Mouse (Mus musculus) embryonic facial prominence, embryonic 14.5 days (tissue): ENCODE measurements around the gene Spata17. TPM values are rescaled to one million over a fixed set of nuclear protein-coding genes. Genes with fewer than 3 reads are reported as not detected.

Source experiments
- ATAC-seq: fragments of 200-750 bp; cut with Nextera tagmentation; 2 replicates; pipeline ENCODE4 v1.8.0; 2017; ENCODE audit warnings: low read depth, moderate number of reproducible peaks, moderate TSS enrichment
- DNase-seq: peaks from one replicate; pipeline ENCODE4 v3.0.0-alpha.2; 2015; ENCODE audit warnings: low spot score
- H3K27ac ChIP-seq: fragments of 300-500 bp; sonication (generic); replicated peaks from 2 replicates; pipeline ENCODE4 v1.5.1; 2014; ENCODE audit warnings: low read depth, mild to moderate bottlenecking, low read length, moderate library complexity
- H3K27me3 ChIP-seq: fragments of 300-500 bp; sonication (generic); replicated peaks from 2 replicates; pipeline ENCODE4 v1.6.1; 2014; ENCODE audit warnings: low read length; ENCODE audit not compliant: control insufficient read depth, insufficient read depth
- H3K36me3 ChIP-seq: fragments of 300-500 bp; sonication (generic); 2 replicates; pipeline ENCODE4 v1.6.1; 2014; ENCODE audit warnings: low read length, mixed read lengths; ENCODE audit not compliant: control insufficient read depth, insufficient read depth
- H3K4me1 ChIP-seq: fragments of 300-500 bp; sonication (generic); 2 replicates; pipeline ENCODE4 v1.6.1; 2014; ENCODE audit warnings: antibody characterized with exemption, low read length; ENCODE audit not compliant: control insufficient read depth, insufficient read depth
- H3K4me2 ChIP-seq: fragments of 300-500 bp; sonication (generic); 2 replicates; pipeline ENCODE4 v1.6.1; 2014; ENCODE audit warnings: low read depth, mild to moderate bottlenecking, low read length, moderate library complexity, mixed read lengths
- H3K4me3 ChIP-seq: fragments of 300-500 bp; sonication (generic); 2 replicates; pipeline ENCODE4 v1.5.1; 2014; ENCODE audit warnings: low read depth, mild to moderate bottlenecking, low read length
- H3K9ac ChIP-seq: fragments of 300-500 bp; sonication (generic); 2 replicates; pipeline ENCODE4 v1.6.1; 2014; ENCODE audit warnings: low read depth, mild to moderate bottlenecking, low read length, moderate library complexity, mixed read lengths
- H3K9me3 ChIP-seq: fragments of 300-500 bp; sonication (generic); 2 replicates; pipeline ENCODE4 v1.6.1; 2016; ENCODE audit warnings: low read length; ENCODE audit not compliant: control insufficient read depth
- WGBS: fragments of 180-500 bp; shearing (Covaris S2); extraction: QIAGEN DNeasy Blood & Tissue Kit; methylation state at CpG from one replicate; pipeline ENCODE4 v1.1.7; 2014; 5-methylcytosine and 5-hydroxymethylcytosine counted together
- polyA plus RNA-seq: library from polyadenylated mRNA; unstranded; fragments of >200 nt; fragmentation: Nextera tagmentation; extraction: Ambion mirVana; gene quantifications from 2 replicates; pipeline ENCODE4 v1.2.1, GENCODE M21; 2014

Gene Spata17
- 0.67 and 1.1 TPM in 2 replicates for polyA plus RNA-seq

DNA sequence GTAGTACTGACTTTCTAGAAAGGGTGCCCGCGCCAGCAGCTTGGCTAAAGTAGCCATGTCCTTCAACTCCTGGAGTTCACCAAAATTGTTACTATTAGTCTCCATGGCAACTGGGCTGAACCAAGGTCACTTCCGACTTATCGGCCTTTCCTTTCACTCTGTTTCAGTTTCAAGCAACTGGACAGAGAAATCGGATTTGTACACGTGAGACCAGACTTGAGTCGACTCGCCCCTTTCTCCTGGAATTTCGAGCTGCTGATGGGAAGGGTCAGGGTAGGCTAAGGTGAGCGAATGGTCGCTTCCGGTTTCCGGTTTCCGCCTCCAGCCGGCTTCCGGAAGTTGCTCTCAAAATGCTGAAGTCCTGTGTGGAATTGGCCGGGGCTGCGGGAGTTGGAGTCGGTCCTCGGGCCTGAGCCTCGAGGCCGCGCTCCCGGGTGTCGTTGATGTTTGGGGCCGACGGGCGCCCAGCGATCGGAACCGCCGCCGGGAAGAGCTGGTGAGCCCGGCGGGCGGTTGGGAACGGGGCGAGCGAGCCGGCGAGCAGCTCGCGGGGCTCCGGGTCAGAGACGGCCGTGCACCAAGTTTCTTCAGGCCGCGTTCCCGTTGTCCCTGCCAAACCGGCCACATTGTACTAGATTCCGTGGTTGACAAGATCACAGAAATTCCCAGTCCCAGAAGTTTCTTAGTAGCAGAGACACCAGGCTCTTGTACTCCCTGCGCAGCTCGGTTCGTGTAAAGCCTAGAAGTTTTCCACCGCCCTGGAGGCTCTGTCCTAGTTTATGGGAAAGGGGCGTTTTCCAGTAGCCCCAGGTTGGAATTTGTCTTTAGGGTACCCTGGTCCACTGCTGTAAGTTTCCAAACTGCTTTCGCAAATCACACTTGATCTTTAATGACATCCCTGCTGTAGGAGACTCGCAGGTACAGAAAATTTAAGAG lies at the start of gene Spata17, which contains the start of gene Gpatch2:
Gene Spata17, minus strand, starts transcription at position 285 of the 936 bp plus-strand sequence.
Gene Gpatch2, plus strand, starts transcription at position 328 of the 936 bp plus-strand sequence.
- no peaks in the 10 kb centered on the region for H3K36me3 ChIP-seq
- peak within 1 kb of the TSS; percentile 89 for H3K9ac ChIP-seq
- WGBS, result 1% methylated on average over 41 of the region's 58 CpGs
- ATAC-seq (peak; percentile 93), DNase-seq (peak; percentile 91)
- H3K9me3 ChIP-seq, result no peaks in the 10 kb centered on the region
- no peaks in the 10 kb centered on the region for H3K27me3 ChIP-seq
- H3K4me1 ChIP-seq, result no peaks in the 10 kb centered on the region
- H3K27ac ChIP-seq, result peak within 1 kb of the TSS; percentile 83
- peak within 1 kb of the TSS; percentile 76 for H3K4me2 ChIP-seq
- H3K4me3 ChIP-seq, result peak within 1 kb of the TSS; percentile 81

DNA sequence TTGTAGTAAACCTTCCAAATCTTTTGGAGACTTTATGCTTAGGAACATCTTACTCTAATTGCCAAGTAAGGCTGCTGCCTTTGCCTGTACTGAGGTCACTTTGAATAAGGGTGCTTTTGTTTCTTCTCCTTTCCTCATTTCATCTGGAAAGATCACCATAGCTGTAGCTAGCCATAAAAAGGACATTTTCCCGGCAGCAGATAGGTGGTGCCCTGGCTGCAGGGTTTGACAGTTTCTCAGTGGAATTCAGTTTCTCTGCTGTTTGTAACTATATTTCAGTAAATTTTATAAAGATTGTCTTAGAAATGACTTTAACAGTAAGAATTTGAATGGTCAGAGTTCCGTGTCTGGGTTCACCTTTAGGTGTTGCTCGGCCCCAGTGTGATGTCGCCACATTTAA lies 43.5 kb upstream of the Spata17 start:
- no peak overlapping the region for H3K9ac ChIP-seq

DNA sequence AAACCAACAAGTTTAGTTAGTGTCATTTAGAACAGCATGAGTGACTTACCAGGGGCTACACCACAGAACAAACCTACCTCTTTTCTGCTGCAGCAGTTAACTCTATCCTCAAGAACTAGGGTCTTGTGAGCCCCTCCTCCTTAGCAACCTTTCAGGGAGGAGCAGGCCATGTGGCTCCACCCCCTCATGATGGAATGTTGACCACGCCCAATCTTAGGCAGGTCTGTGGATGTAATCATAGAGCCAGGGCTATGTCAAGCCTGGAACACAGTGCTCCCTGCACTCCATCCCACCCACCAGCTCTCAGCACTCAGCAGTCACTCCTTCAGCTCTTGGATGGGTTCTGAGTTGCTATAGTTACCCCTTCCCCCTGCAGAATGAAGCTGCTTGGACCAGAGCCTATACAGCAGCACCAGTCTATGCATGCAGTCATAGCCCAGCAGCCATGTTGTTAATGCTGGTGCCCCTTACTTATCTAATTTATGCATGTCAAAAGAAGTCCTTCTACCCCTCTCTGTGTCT lies 35.5 kb upstream of the Spata17 start:
- no peaks in the 10 kb centered on the region for H3K9me3 ChIP-seq
- H3K4me1 ChIP-seq, result no peaks in the 10 kb centered on the region
- H3K4me3 ChIP-seq, result no peak overlapping the region
- 88% methylated on average over 1 of the region's 1 CpGs for WGBS
- no peak overlapping the region for H3K4me2 ChIP-seq
- no peaks in the 10 kb centered on the region for H3K27me3 ChIP-seq
- ATAC-seq (no peak), DNase-seq (no peak)
- no peaks in the 10 kb centered on the region for H3K36me3 ChIP-seq
- H3K9ac ChIP-seq, result no peak overlapping the region
- no peak overlapping the region for H3K27ac ChIP-seq

More for the DNA sequence above, 43.5 kb upstream of the Spata17 start:
- Histone ChIP-seq H3K9me3 (no peaks in the 10 kb centered on the region), H3K27ac (no peak overlapping the region), H3K27me3 (no peaks in the 10 kb centered on the region), H3K4me2 (no peak overlapping the region), H3K4me1 (no peaks in the 10 kb centered on the region), H3K4me3 (no peak overlapping the region), H3K36me3 (no peaks in the 10 kb centered on the region)
- ATAC-seq (no peak), DNase-seq (no peak)
- WGBS, result 82% methylated on average over 4 of the region's 4 CpGs

DNA sequence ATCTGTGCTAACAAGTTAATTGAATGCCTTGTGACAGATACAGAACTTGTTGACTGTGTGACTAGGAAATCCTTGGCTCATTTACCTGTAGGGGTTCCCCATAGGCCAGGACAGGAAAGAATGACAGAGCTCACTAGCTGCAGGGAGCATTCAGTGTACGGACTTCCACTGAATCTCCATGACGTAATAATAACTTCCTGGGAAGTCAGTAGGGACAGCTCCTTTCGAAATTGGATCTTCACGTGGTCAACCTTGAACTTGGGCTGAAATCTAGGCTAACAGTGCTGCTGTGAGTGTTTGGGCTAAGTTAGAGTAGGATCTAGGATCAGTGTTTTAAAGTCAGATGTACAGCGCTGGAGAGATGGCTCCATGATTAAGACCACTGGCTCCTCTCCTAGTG lies 29.5 kb upstream of the Spata17 start:
- H3K4me3 ChIP-seq, result no peak overlapping the region
- H3K9ac ChIP-seq, result no peak overlapping the region
- no peaks in the 10 kb centered on the region for H3K36me3 ChIP-seq
- H3K4me1 ChIP-seq, result no peaks in the 10 kb centered on the region
- no peaks in the 10 kb centered on the region for H3K9me3 ChIP-seq
- no peaks in the 10 kb centered on the region for H3K27me3 ChIP-seq
- H3K4me2 ChIP-seq, result no peak overlapping the region
- no peak overlapping the region for H3K27ac ChIP-seq
- WGBS, result 64% methylated on average over 5 of the region's 5 CpGs
- no peak for ATAC-seq
- DNase-seq, result no peak

DNA sequence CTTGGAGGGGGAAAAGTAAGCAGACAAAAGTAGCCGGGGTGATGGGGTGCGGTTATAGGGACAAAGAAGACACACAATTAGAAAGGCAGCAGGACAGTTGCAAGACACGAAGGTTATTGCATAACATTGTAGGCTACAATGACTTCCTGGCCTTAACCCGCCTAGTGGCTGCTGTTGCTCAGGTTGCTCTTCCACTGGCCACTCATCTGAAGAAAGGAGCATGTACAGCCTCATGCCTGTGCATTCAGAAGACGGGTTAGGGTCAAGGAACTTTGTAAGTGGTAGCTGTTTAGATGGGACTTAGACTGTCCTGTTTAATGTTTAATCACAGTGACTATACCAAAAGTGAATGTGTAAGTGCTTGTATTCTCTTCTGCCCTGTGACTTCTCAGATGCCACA lies 26.1 kb upstream of the Spata17 start:
- DNase-seq (no peak), ATAC-seq (no peak)
- Histone ChIP-seq H3K9ac (no peak overlapping the region), H3K36me3 (0 out of 2 replicates have a peak, but pooled peaks cover 5% of the 10 kb centered on the region), H3K4me1 (no peaks in the 10 kb centered on the region), H3K27me3 (no peaks in the 10 kb centered on the region), H3K27ac (no peak overlapping the region), H3K4me2 (no peak overlapping the region), H3K4me3 (no peak overlapping the region), H3K9me3 (no peaks in the 10 kb centered on the region)
- 95% methylated on average over 5 of the region's 5 CpGs for WGBS

DNA sequence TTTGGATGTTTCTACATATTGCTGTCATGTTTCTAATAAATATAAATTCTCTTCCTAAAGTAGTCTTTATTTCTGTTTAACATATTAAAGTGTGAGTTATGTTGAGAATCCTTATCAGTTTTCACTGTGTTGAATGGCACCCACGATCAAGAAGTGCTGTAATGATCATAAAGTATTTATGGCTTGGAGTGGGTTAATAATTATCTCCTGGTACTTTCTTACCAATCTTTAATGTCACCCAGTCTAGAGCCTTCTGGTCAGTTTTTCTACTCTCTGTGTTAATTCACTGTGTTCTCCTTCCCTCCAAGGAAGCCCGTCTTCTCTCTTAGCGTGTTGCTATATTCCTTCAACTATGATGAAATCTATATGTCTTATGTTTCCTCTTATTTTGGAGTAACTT lies 25.0 kb upstream of the Spata17 start:
- no peak for DNase-seq
- 95% methylated on average over 3 of the region's 3 CpGs for WGBS
- Histone ChIP-seq H3K4me2 (no peak overlapping the region), H3K9ac (no peak overlapping the region), H3K4me1 (no peaks in the 10 kb centered on the region), H3K36me3 (0 out of 2 replicates have a peak, but pooled peaks cover 5% of the 10 kb centered on the region), H3K4me3 (no peak overlapping the region), H3K9me3 (no peaks in the 10 kb centered on the region), H3K27ac (no peak overlapping the region), H3K27me3 (no peaks in the 10 kb centered on the region)
- ATAC-seq, result no peak

DNA sequence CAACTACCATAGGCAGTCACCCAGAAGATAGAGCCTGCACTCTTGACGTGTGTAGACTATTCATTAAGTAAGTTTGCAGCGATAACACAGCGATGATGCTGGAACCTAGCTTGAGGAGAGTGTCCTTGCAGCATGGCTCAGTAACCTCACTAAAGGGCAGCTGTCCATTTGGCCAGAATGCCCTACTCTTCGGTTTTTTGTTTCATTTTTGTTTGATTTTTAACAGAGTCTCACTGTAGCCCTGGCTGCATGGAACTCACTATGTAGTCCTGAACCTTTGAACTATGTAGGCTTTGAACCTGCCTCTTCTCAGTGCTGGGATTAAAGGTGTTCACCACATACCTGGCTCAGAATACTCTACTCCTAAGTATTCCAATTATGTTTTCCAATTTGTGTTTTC lies 22.8 kb upstream of the Spata17 start:
- 92% methylated on average over 4 of the region's 4 CpGs for WGBS
- Histone ChIP-seq H3K9me3 (no peaks in the 10 kb centered on the region), H3K27me3 (no peaks in the 10 kb centered on the region), H3K4me1 (no peaks in the 10 kb centered on the region), H3K27ac (no peak overlapping the region), H3K9ac (no peak overlapping the region), H3K4me3 (no peak overlapping the region), H3K4me2 (no peak overlapping the region), H3K36me3 (peaks cover 18% of the 10 kb centered on the region; the same call in 1 of the 2 replicates)
- no peak for DNase-seq
- ATAC-seq, result no peak

DNA sequence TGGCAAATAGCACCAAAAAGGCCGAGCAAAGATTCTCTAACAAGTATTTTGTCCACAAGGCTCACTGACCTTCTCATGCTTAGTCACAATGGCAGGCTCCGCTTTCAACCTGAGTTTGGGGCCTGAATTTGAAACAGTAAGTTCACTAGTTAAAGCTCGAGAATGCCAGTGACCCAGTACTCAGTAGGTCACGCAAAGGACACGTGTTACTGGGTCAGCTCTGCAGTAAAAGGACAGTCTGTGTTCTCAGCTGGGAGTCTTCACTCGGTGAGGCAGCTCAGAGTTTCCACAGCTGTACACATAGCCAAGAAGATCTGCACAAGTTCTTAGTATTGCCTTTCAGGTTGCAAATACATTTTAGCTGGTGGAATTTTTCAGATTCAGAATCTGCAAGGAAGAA lies 21.0 kb upstream of the Spata17 start:
- H3K9me3 ChIP-seq, result no peaks in the 10 kb centered on the region
- no peaks in the 10 kb centered on the region for H3K4me1 ChIP-seq
- ATAC-seq (no peak), DNase-seq (no peak)
- no peak overlapping the region for H3K4me3 ChIP-seq
- no peak overlapping the region for H3K27ac ChIP-seq
- no peaks in the 10 kb centered on the region for H3K27me3 ChIP-seq
- H3K4me2 ChIP-seq, result no peak overlapping the region
- peaks cover 21% of the 10 kb centered on the region; the same call in 1 of the 2 replicates for H3K36me3 ChIP-seq
- no peak overlapping the region for H3K9ac ChIP-seq
- WGBS, result 71% methylated on average over 6 of the region's 6 CpGs
